21 mouse cellular contexts compared by ENCODE assay signal in the genomic region with DNA sequence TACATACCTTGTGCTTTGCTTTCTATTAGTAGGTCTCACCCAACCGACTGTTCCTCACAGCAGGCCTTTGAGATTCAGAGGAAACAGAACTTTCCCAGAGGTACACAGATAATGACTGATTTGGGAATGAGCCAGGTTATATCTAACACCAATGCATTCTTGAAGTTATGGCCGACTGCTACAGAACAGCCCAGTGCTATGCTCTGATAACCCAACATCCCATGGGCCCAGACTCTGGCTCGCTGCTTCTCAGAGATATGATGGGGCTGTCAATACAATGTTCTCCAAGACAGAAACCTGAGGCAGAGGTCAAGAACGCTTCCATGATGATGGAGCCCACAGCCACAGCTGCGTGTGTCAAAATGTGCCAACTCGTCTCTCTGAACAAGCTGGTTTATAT. TPM values are rescaled to one million over a fixed set of nuclear protein-coding genes. Genes with fewer than 3 reads are reported as not detected.
A peak's percentile ranks its signal among the peaks of the same experiment; 100 is the strongest.
DNase-seq lines count a peak whose midpoint lies in the region; ATAC-seq and TF ChIP-seq lines count a peak whose summit lies in the region.
"Had no signal": no experiment of that assay in that cellular context is flagged by ENCODE, and none has a peak within 500 bp of the region (broad histone marks: within the 10 kb centered on the region; RNA-seq: fewer than 3 reads in every experiment).

No protein-coding gene starts in this region.

- no peak overlapping the region for H3K4me2 ChIP-seq in liver, embryonic 12.5 days
- H3K4me2 ChIP-seq in hindbrain, embryonic 16.5 days (ENCODE audit: low read length): no peak overlapping the region
- H3K4me2 ChIP-seq: embryonic facial prominence, embryonic 12.5 days; forebrain, embryonic 13.5 days; forebrain, embryonic 15.5 days had no signal

- TF ChIP-seq RAD21 in MEL (IDR thresholded peaks at IDR 0.05; ENCODE audit: low read depth, low read length): no peak

- WGBS in liver, embryonic 12.5 days (ENCODE audit: insufficient replicate concordance): 62% methylated on average over 6 of the region's 6 CpGs
- 87% methylated on average over 6 of the region's 6 CpGs for WGBS in hindbrain, embryonic 16.5 days

- no peak for TF ChIP-seq CTCF in MEL (IDR thresholded peaks at IDR 0.05 in 2 of 3, conservative IDR thresholded peaks at IDR 0.05 in 1 of 3; ENCODE audit: control insufficient read depth in 1 of 3, insufficient read depth in 1 of 3, low read depth in 2 of 3, low read length in 3 of 3, poor library complexity in 1 of 3, severe bottlenecking in 1 of 3)

- H3K9ac ChIP-seq in MEL (ENCODE audit: control insufficient read depth, low read depth, low read length, poor library complexity, severe bottlenecking): no peak overlapping the region
- no peak overlapping the region for H3K9ac ChIP-seq in liver, embryonic 12.5 days
- no peak overlapping the region for H3K9ac ChIP-seq in hindbrain, embryonic 16.5 days (ENCODE audit: low read depth, low read length)
- H3K9ac ChIP-seq: embryonic facial prominence, embryonic 12.5 days; forebrain, embryonic 13.5 days; forebrain, embryonic 15.5 days; forebrain, postnatal 0 days had no signal

- no peak for TF ChIP-seq POLR2A in MEL (IDR thresholded peaks at IDR 0.05; ENCODE audit: control insufficient read depth in 1 of 2, insufficient read depth in 1 of 2, low read depth in 1 of 2, low read length in 2 of 2, poor library complexity in 1 of 2)

- no peaks in the 10 kb centered on the region for H3K36me3 ChIP-seq in MEL (ENCODE audit: control insufficient read depth in 1 of 2, insufficient read depth in 2 of 2, low read length in 2 of 2)
- no peaks in the 10 kb centered on the region for H3K36me3 ChIP-seq in liver, embryonic 12.5 days
- H3K36me3 ChIP-seq in hindbrain, embryonic 16.5 days (ENCODE audit: control insufficient read depth, insufficient read depth, low read length): no peaks in the 10 kb centered on the region
- H3K36me3 ChIP-seq: embryonic facial prominence, embryonic 10.5 days; embryonic facial prominence, embryonic 12.5 days; forebrain, embryonic 15.5 days had no signal

- no peaks in the 10 kb centered on the region for H3K79me2 ChIP-seq in MEL (ENCODE audit: control insufficient read depth, insufficient read depth, low read length, poor library complexity)

- no peaks in the 10 kb centered on the region for H3K27me3 ChIP-seq in MEL (ENCODE audit: control insufficient read depth in 1 of 2, insufficient read depth in 2 of 2, low read length in 2 of 2)
- H3K27me3 ChIP-seq in liver, embryonic 12.5 days (replicated peaks): peaks cover 58% of the 10 kb centered on the region
- peaks cover 6% of the 10 kb centered on the region for H3K27me3 ChIP-seq in hindbrain, embryonic 16.5 days (replicated peaks; ENCODE audit: control insufficient read depth, insufficient read depth, low read length)

- no peak for TF ChIP-seq EP300 in MEL (IDR thresholded peaks at IDR 0.05; ENCODE audit: low read depth in 1 of 2, low read length in 2 of 2)

- H3K27ac ChIP-seq in MEL (ENCODE audit: control insufficient read depth, low read depth, low read length): no peak overlapping the region
- H3K27ac ChIP-seq in liver, embryonic 12.5 days: no peak overlapping the region
- no peak overlapping the region for H3K27ac ChIP-seq in hindbrain, embryonic 16.5 days (ENCODE audit: low read depth, low read length)
- H3K27ac ChIP-seq: embryonic facial prominence, embryonic 10.5 days; embryonic facial prominence, embryonic 12.5 days; forebrain, embryonic 13.5 days; forebrain, embryonic 15.5 days had no signal

- H3K9me3 ChIP-seq in MEL (replicated peaks; ENCODE audit: insufficient read depth, low read length): no peaks in the 10 kb centered on the region
- H3K9me3 ChIP-seq in liver, embryonic 12.5 days (replicated peaks): no peaks in the 10 kb centered on the region
- H3K9me3 ChIP-seq in hindbrain, embryonic 16.5 days (ENCODE audit: control insufficient read depth, low read length): no peaks in the 10 kb centered on the region
- H3K9me3 ChIP-seq: embryonic facial prominence, embryonic 10.5 days; embryonic facial prominence, embryonic 12.5 days; forebrain, embryonic 15.5 days had no signal

- DNase-seq in MEL (ENCODE audit: low read depth, low spot score): peak; percentile 3
- DNase-seq in MEL-GATA-1-ER (ENCODE audit: extremely low read depth, low read depth): peak; percentile 43
- DNase-seq: adrenal gland, adult 8-10 months; adrenal gland, postnatal 14 days; adrenal gland, postnatal 36 days; cerebellum, adult 11-12 months; cerebellum, adult 2 months; cerebellum, adult 9-10 months; cerebellum, postnatal 10 days; cerebellum, postnatal 25 days; forebrain, postnatal 0 days had no signal

- no peaks in the 10 kb centered on the region for H3K4me1 ChIP-seq in MEL (ENCODE audit: control insufficient read depth in 1 of 2, insufficient read depth in 2 of 2, low read length in 2 of 2)
- 0 out of 2 replicates have a peak, but pooled peaks cover 3% of the 10 kb centered on the region for H3K4me1 ChIP-seq in liver, embryonic 12.5 days
- peaks cover 10% of the 10 kb centered on the region for H3K4me1 ChIP-seq in hindbrain, embryonic 16.5 days (ENCODE audit: control insufficient read depth, insufficient read depth, low read depth, low read length)

- H3K4me3 ChIP-seq in MEL (ENCODE audit: control insufficient read depth in 1 of 2, insufficient read depth in 1 of 2, low read depth in 2 of 2, low read length in 2 of 2): no peak overlapping the region
- H3K4me3 ChIP-seq in liver, embryonic 12.5 days: no peak overlapping the region
- no peak overlapping the region for H3K4me3 ChIP-seq in hindbrain, embryonic 16.5 days (ENCODE audit: low read length)
- H3K4me3 ChIP-seq: embryonic facial prominence, embryonic 10.5 days; embryonic facial prominence, embryonic 12.5 days; forebrain, embryonic 13.5 days; forebrain, embryonic 15.5 days had no signal

- ATAC-seq in megakaryocyte-erythroid progenitor cell, adult 5-6 weeks (replicated peaks; ENCODE audit: low FRiP score, low TSS enrichment, poor library complexity, severe bottlenecking): peak; percentile 84
- no peak for ATAC-seq in liver, embryonic 12.5 days
- no peak for ATAC-seq in hindbrain, embryonic 16.5 days
- ATAC-seq: forebrain, embryonic 13.5 days; forebrain, embryonic 15.5 days; forebrain, postnatal 0 days had no signal

TF ChIP-seq in MEL, 35 proteins besides CTCF, POLR2A, EP300 and RAD21:
- TF ChIP-seq TAL1 (IDR thresholded peaks at IDR 0.05; ENCODE audit: low read length): no peak
- TF ChIP-seq MAFK (IDR thresholded peaks at IDR 0.05; ENCODE audit: borderline replicate concordance, low read depth, low read length): no peak
- no peak for TF ChIP-seq ETS1 (IDR thresholded peaks at IDR 0.05; ENCODE audit: low read depth, low read length)
- TF ChIP-seq HCFC1 (IDR thresholded peaks at IDR 0.05; ENCODE audit: low read depth, low read length): no peak
- no peak for TF ChIP-seq POLR2AphosphoS5 (IDR thresholded peaks at IDR 0.05; ENCODE audit: borderline replicate concordance, low read depth, low read length)
- TF ChIP-seq ZMIZ1 (IDR thresholded peaks at IDR 0.05; ENCODE audit: low read depth, low read length): no peak
- TF ChIP-seq E2F4 (IDR thresholded peaks at IDR 0.05; ENCODE audit: borderline replicate concordance, low read depth, low read length): no peak
- no peak for TF ChIP-seq NRF1 (IDR thresholded peaks at IDR 0.05; ENCODE audit: insufficient read depth, low read depth, low read length, poor library complexity, severe bottlenecking)

RNA-seq across cellular contexts. Expression of gene Gpr27, which starts 4.0 kb away (rescaled TPM):
- not detected in 2 replicates for total RNA-seq in MEL (2012; rRNA removed)
- polyA plus RNA-seq in MEL (2012; ENCODE audit: insufficient read depth in 1 of 2, insufficient read length in 2 of 2, low read depth in 1 of 2, low replicate concordance in 2 of 2, missing spikeins in 1 of 2): not detected
- total RNA-seq in megakaryocyte-erythroid progenitor cell, adult 5-6 weeks (2014; fragmentation: Nextera tagmentation): not detected in 2 replicates
- not detected in 2 replicates for total RNA-seq in megakaryocyte-erythroid progenitor cell, adult 5-6 weeks (2017)
- 0.23 and 0.39 TPM in 2 replicates for polyA plus RNA-seq in liver, embryonic 12.5 days (2016; fragmentation: Nextera tagmentation; extraction: Ambion mirVana)
- polyA plus RNA-seq in hindbrain, embryonic 16.5 days (2015; fragmentation: Nextera tagmentation; extraction: Ambion mirVana): 13.8 and 15.4 TPM in 2 replicates
- polyA plus RNA-seq: C2C12 had no signal

RNA-seq across cellular contexts. Expression of gene Gm20696, which starts 21.9 kb away (rescaled TPM):
- total RNA-seq in MEL (2012; rRNA removed): 0.39 and 0.49 TPM in 2 replicates
- polyA plus RNA-seq in MEL (2012; ENCODE audit: insufficient read depth in 1 of 2, insufficient read length in 2 of 2, low read depth in 1 of 2, low replicate concordance in 2 of 2, missing spikeins in 1 of 2): under 1 TPM in 1 of 2 experiments, not detected in 1; 0.07 TPM
- 5.7 and 21.7 TPM in 2 replicates for total RNA-seq in megakaryocyte-erythroid progenitor cell, adult 5-6 weeks (2014; fragmentation: Nextera tagmentation)
- total RNA-seq in megakaryocyte-erythroid progenitor cell, adult 5-6 weeks (2017): 0.94 and 1.4 TPM in 2 replicates
- 1.4 and 3.0 TPM in 2 replicates for polyA plus RNA-seq in liver, embryonic 12.5 days (2016; fragmentation: Nextera tagmentation; extraction: Ambion mirVana)
- polyA plus RNA-seq in hindbrain, embryonic 16.5 days (2015; fragmentation: Nextera tagmentation; extraction: Ambion mirVana): 1.8 and 1.9 TPM in 2 replicates

RNA-seq across cellular contexts. Expression of gene Eif4e3, which starts 21.9 kb away (rescaled TPM):
- not detected in 2 replicates for total RNA-seq in MEL (2012; rRNA removed)
- polyA plus RNA-seq in MEL (2012; ENCODE audit: insufficient read depth in 1 of 2, insufficient read length in 2 of 2, low read depth in 1 of 2, low replicate concordance in 2 of 2, missing spikeins in 1 of 2): not detected
- total RNA-seq in megakaryocyte-erythroid progenitor cell, adult 5-6 weeks (2014; fragmentation: Nextera tagmentation): 2.7 and 5.9 TPM in 2 replicates
- 8.6 and 10.5 TPM in 2 replicates for total RNA-seq in megakaryocyte-erythroid progenitor cell, adult 5-6 weeks (2017)
- 2.3 and 2.4 TPM in 2 replicates for polyA plus RNA-seq in liver, embryonic 12.5 days (2016; fragmentation: Nextera tagmentation; extraction: Ambion mirVana)
- 5.7 and 6.4 TPM in 2 replicates for polyA plus RNA-seq in hindbrain, embryonic 16.5 days (2015; fragmentation: Nextera tagmentation; extraction: Ambion mirVana)

RNA-seq across cellular contexts. Expression of gene Prok2, which starts 37.7 kb away (rescaled TPM):
- total RNA-seq in MEL (2012; rRNA removed): not detected in 2 replicates
- polyA plus RNA-seq in MEL (2012; ENCODE audit: insufficient read depth in 1 of 2, insufficient read length in 2 of 2, low read depth in 1 of 2, low replicate concordance in 2 of 2, missing spikeins in 1 of 2): not detected
- not detected in 2 replicates for total RNA-seq in megakaryocyte-erythroid progenitor cell, adult 5-6 weeks (2014; fragmentation: Nextera tagmentation)
- not detected in 2 replicates for total RNA-seq in megakaryocyte-erythroid progenitor cell, adult 5-6 weeks (2017)
- not detected in 2 replicates for polyA plus RNA-seq in liver, embryonic 12.5 days (2016; fragmentation: Nextera tagmentation; extraction: Ambion mirVana)
- polyA plus RNA-seq in hindbrain, embryonic 16.5 days (2015; fragmentation: Nextera tagmentation; extraction: Ambion mirVana): 0.25 and 0.70 TPM in 2 replicates
- total RNA-seq: adrenal gland, adult 18-20 months; adrenal gland, adult 8-10 months; adrenal gland, postnatal 14 days; adrenal gland, postnatal 36 days; ES-E14 had no signal
- polyA plus RNA-seq: C2C12; cerebellum, adult 2 months had no signal

Comparison
In these comparisons a context has a peak if more than half of its experiments do, and no peak if none do; other contexts are left out.
1. RNA of gene Gpr27, which starts 4.0 kb away (polyA plus RNA-seq): 13.8 to 15.4 TPM in hindbrain, embryonic 16.5 days; 0.23 to 0.39 TPM in liver, embryonic 12.5 days and not detected in MEL; every median in the first group is over 10 times any median in the second.